Mouse (Mus musculus): Measurements from ENCODE around the gene Sppl3. TPM values are rescaled to one million over a fixed set of nuclear protein-coding genes. Genes with fewer than 3 reads are reported as not detected.
"Not testable (repeated sequence)": the region's sequence is repeated elsewhere in the genome, so short reads cannot be mapped to it uniquely, and the experiment has no call there.

Gene Sppl3
- total RNA-seq, 2 experiments from 2014 or later: 75.2 to 76.2 TPM

DNA sequence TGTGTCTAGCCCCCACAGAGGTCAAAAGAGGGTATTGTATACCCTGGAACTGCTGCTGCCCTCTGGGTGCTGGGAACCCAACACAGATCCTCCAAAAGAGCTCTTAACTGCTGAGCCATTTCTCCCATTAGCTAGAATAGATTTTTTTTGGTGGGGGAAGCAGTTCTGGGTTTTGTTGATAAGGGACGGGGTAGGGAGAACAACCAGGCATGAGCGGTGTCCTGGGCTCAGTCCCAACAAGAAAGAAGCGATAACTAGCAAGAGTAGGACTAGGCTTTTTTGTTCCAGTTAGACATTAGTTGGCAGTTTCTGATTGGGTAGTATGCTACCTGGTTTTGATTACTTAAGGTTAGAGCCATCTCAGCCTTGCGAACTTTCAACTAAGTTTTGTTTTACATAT is 46.2 kb downstream of the Sppl3 start:
- DNase-seq (ENCODE audit: low spot score in 2 of 2): no peak
- no peak overlapping the region for H3K4me3 ChIP-seq
- no peak for TF ChIP-seq CTCF (conservative IDR thresholded peaks at IDR 0.05)
- H3K27ac ChIP-seq: no peak overlapping the region

DNA sequence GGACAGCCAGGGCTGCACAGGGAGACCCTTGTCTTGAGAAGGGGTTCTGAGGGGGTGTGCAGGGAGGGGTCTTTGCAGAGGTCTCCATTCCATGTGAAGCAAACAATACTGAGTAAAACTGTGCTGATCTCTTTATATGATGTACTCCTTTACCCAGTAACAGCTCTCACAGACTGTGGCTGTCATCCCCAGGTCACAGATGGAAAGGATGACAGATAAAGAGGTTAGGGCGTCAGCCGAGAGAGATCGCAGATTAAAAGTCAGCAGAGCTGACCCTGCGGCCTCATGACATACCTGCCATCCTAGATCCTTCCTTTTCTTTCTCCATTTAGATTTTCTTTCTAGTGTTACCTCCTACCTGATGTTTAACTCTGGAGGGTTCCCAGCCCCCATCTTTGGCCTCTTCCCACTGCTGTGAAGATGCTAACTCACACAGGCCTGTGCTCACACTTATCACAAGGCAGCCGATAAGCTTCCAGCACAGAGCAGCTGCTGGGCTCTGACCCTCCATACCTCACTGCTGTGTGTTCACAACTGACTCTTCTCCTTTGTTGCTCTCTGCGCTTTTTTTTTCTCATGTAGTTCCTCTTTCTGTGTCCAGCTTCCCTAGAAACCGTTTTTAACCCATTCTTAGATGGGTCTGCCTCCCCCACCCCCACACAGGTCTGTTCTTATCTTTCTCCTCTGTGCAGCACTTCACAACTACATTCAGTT is 47.8 kb downstream of the Sppl3 start:
- TF ChIP-seq CTCF (conservative IDR thresholded peaks at IDR 0.05): no peak
- Histone ChIP-seq H3K4me3 (no peak overlapping the region), H3K27ac (no peak overlapping the region)
- no peak for DNase-seq (ENCODE audit: low spot score in 2 of 2)

DNA sequence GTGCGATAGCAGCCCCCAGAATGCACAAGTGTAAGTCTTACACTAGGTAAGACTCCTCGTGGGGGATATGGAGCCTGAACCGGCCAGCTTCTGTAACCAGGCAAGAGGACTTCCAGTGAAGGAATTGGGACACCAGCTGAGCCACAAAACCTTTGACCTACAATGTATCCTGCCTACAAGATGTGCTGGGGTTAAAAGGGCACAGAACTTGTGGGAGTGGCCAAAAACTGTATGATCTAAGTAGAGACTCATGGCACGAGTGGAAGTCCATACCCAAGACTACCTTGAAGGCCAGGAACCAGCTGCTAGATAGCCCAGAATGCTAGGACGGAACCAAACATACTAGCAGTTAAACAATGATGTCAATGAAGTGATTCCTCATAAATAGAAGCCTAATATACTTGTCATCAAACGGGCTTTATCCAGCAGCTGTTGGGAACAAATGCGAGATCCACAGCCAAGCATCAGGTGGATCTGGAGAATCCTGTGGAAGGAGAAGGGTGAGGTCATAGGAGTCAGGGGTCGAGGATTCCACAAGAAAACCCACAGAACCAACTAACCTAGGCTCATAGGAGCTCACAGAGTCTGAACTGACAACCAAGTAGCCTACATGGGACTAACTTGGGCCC is 49.2 kb downstream of the Sppl3 start:
- no peak for DNase-seq (ENCODE audit: low spot score in 2 of 2)
- no peak for TF ChIP-seq CTCF (conservative IDR thresholded peaks at IDR 0.05)
- H3K4me3 ChIP-seq: no peak overlapping the region
- H3K27ac ChIP-seq: no peak overlapping the region

DNA sequence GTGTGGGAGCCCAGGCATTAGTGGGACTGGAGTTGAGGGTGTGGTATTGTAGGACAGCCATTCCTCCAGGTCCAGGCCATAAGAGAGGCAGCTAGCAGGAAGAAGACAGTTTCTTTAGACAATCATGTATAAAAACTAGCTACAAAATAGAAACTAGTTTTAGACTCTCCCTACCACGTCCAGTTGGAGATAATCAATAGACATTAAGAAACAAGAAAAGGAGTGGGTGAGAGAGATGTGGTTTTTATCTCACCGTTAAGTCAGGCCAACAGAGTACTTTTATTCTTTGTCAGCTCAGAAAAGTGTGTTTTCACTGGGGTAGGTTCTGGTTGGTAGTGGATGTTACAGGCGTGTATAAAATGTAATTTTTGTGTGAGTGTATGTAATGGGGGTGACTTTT is 50.0 kb downstream of the Sppl3 start:
- Histone ChIP-seq H3K4me3 (no peak overlapping the region), H3K27ac (no peak overlapping the region)
- TF ChIP-seq CTCF (conservative IDR thresholded peaks at IDR 0.05): no peak
- DNase-seq (ENCODE audit: low spot score in 2 of 2): no peak

DNA sequence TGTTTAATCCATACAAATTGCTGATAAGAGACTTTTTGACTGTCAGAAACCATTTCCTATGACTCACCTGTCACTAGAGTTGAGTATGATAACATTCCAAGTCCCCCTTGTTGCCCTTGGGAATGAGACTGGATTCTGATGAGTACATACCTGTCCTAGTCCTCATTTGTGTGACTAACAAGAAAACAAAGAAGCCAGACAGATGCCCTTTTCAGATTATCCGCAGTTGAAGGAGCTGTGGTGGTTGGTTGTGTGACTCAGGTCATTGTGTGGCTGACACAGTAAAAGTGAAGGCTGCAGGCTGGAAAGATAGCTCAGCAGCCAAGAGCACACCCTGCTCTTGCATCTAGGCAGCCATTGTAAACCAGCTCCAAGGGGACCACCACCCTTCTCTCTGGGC is 51.6 kb downstream of the Sppl3 start:
- no peak overlapping the region for H3K4me3 ChIP-seq
- no peak for DNase-seq (ENCODE audit: low spot score in 2 of 2)
- TF ChIP-seq CTCF (conservative IDR thresholded peaks at IDR 0.05): no peak
- no peak overlapping the region for H3K27ac ChIP-seq

DNA sequence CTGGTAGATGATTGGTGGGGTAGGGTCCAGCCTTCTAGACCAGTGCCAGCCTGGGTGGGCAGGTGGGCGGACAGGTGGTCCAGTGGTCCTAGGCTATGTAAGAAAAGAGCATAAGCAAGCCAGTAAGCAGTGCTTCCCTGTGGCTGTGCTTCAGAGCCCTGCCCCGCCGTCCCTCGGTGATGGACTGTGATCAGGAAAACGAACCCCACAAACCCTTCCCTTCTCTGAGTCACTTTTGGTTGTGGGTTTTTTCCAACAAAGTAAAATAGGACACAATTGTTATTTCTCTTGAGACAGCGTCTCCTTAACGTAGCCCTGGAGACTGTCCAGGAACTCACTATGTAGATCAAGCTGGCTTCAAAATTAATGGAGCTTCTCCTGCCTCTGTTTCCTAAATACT is 52.5 kb downstream of the Sppl3 start:
- Histone ChIP-seq H3K27ac (no peak overlapping the region), H3K4me3 (no peak overlapping the region)
- DNase-seq (ENCODE audit: low spot score in 2 of 2): no peak
- TF ChIP-seq CTCF (conservative IDR thresholded peaks at IDR 0.05): no peak

DNA sequence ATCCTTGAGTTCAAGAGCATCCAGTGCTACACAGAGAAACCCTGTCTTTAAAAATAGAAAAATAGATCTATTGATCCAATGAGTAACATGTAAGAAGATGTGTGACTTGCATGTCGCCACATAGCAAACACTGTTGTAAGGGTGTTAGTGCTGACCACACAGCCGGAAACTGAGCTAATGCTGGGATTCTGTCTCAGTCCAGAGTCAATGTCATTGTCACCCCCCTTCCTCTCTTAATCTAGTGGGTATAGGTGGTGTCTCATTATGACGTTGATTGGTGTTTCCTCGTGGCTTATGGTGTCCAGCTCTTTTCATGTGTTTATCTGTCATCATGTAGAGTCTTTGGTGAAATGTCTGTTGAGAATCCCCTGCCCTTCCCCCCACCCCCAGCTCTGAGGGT is 55.3 kb downstream of the Sppl3 start:
- no peak for TF ChIP-seq CTCF (conservative IDR thresholded peaks at IDR 0.05)
- DNase-seq (ENCODE audit: low spot score in 2 of 2): no peak
- no peak overlapping the region for H3K4me3 ChIP-seq
- H3K27ac ChIP-seq: no peak overlapping the region

DNA sequence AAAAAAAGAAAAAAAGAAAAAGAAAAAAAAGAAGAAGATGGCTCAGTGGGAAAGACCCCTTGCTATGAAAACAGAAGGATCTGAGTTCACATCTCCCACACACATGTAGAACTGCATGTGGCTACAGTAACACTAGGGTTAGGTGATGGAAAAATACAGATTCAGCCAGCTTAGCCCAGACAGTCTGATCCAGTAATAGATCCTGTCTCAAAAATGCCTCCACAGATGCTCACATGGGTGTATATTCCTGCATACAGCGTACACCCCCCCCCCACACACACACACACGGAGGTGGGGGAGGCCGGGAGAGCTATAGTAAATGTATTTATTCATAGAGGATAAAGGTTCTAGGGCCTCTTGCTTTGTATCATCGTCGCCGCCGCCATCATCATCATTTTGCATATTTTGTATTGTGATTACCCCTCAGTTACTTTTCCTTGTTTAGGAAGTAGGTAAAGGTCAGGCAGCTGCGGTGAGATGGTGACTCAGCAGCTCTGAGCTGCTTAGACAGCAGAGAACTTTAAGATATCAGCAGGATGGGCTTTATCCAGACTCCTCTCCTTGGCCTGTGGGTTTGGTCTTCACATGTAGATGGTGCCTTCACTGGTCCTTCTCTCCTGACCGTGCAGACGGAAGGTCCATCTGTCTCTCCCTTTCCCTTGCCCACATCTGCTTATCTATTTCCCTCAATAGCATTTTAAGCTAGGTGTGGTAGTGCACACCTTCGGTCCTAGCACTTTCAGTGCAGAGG is 57.9 kb downstream of the Sppl3 start:
- DNase-seq (ENCODE audit: low spot score in 2 of 2): no peak
- no peak overlapping the region for H3K4me3 ChIP-seq
- 0 out of 2 replicates have a peak overlapping the region, but pooled peaks have one; percentile 18 for H3K27ac ChIP-seq
- TF ChIP-seq CTCF (conservative IDR thresholded peaks at IDR 0.05): no peak

DNA sequence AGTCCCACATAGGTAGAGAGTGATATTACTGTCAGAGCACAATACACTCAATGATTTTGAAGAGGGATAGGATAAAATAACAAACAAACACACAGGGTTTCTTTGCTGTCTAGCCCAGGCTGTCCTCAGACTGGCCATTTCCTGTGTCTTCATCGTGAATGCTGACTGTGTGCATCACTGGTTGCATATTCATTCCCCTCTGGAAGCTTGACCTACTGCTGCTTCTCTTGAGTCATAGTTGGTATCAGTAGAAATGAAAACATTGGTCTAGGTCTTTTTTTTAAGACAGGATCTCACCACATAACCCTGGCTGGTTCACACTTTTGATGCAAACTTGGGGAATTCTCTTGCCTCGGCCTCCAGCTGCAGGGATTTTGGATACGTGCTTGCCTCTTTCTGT is 58.7 kb downstream of the Sppl3 start:
- Histone ChIP-seq H3K4me3 (no peak overlapping the region), H3K27ac (no peak overlapping the region)
- no peak for DNase-seq (ENCODE audit: low spot score in 2 of 2)
- TF ChIP-seq CTCF (conservative IDR thresholded peaks at IDR 0.05): no peak

DNA sequence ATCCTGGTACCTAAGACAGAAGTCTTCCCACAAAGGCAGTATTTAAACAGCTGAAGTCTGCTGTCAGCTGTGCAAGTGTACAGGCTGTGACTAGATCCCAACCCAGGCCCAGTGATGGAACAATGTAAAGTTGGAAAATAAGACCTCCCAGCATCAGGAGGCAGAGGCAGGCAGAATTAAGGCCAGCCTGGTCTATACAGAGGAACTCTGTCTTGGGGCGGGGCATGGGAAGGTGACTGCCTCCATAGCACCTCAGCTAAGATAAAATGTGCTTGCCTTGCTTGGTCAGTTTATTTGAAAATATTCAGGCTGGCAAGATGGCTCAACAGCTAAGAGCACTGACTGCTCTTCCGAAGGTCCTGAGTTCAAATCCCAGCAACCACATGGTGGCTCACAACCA is 59.5 kb downstream of the Sppl3 start:
- Histone ChIP-seq H3K4me3 (no peak overlapping the region), H3K27ac (no peak overlapping the region)
- no peak for DNase-seq (ENCODE audit: low spot score in 2 of 2)
- TF ChIP-seq CTCF (conservative IDR thresholded peaks at IDR 0.05): no peak

DNA sequence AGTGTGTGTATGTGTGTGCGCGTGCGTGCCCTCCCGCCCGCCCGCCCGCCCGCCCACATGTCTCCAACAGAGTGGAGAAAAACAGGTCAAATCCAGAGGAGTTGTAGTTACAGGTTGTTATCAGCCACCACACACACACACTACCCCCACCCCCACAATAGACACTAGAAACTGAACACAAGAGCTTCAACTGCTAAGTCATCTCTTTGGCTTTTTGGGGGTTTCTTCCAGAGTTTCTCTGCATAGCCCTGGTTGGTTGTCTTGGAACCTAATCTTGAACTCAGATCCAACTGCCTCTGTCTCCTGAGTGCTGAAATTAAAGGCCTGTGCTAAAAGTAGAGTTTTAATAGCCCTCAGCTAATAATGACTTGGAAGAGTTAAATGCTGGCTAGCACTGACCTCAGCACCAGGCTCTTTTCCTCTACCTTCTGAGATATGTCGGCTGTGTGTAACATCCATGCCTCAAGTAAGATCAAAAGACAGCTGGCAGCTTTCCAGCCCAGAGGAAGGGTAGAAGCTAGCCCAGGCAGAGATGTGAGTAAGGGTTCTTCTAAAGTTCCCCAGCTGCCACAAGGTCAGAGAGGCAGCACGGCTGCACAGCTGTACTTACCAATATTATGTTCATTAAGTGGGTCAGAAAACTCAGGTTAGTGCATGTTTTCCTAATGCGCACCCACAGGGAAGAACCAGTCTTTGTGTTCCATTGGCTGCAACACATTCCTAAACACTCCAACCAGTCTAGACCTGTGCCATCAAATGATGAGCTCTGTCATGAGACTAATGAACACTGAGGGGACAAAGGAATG is 60.4 kb downstream of the Sppl3 start:
- DNase-seq (ENCODE audit: low spot score in 2 of 2): no peak
- Histone ChIP-seq H3K4me3 (no peak overlapping the region), H3K27ac (peak overlapping the region; percentile 8; the same call in 1 of the 2 replicates)
- TF ChIP-seq CTCF (conservative IDR thresholded peaks at IDR 0.05): no peak

DNA sequence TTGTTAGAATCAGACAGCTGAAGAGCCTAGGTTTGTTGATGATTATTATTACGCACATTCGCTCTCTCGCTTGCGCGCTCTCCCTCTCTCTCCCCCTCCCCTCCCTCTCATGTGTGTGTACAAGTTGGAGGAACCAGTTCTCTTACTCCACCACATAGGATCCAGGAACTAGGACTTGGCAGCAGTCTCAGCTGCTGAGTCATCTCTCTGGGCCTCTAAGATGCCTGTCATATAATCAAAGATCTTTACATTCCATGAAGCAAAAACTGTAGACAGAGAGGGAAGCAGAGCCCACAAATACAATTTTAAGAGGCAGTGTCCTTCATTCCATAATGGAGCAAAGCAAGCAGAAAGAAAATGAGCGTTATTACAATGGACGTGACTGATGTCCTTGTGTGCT is 61.2 kb downstream of the Sppl3 start:
- DNase-seq (ENCODE audit: low spot score in 2 of 2): peak; percentile 22 to 44
- H3K27ac ChIP-seq: peak overlapping the region; percentile 8; the same call in 1 of the 2 replicates
- no peak for TF ChIP-seq CTCF (conservative IDR thresholded peaks at IDR 0.05)
- no peak overlapping the region for H3K4me3 ChIP-seq

DNA sequence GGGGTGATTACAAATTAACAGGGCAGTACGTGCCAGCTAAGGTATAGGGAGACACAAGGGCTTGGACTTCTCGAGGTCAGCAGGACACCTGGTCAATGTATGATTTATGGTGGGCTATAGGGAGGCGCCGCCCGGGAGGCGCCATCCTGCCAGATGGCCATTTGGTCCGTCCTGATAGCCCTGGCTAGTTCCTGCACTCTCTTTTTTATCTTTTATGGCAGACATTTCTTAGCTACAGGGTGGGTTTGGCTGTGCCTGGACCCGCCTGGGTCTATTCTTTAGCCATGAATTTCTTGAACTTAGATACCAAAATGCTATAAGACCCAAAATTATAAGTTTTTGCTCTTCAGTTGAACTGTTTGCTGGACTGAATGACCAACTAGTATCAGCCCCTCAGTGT is 62.4 kb downstream of the Sppl3 start:
- DNase-seq (ENCODE audit: low spot score in 2 of 2); H3K27ac ChIP-seq; H3K4me3 ChIP-seq: not testable (repeated sequence)

Measured in layer of hippocampus, adult 2 months (tissue).